Mouse (Mus musculus) forebrain, postnatal 0 days (tissue): ENCODE data around the gene Zmynd10. TPM values are rescaled to one million over a fixed set of nuclear protein-coding genes. Genes with fewer than 3 reads are reported as not detected.

Source experiments
- ATAC-seq: fragments of 200-750 bp; cut with Nextera tagmentation; 2 replicates; pipeline ENCODE4 v1.8.0; 2017; ENCODE audit warnings: mild to moderate bottlenecking, moderate library complexity
- DNase-seq: peaks from one replicate; pipeline ENCODE4 v3.0.0-alpha.2; 2015
- H3K27ac ChIP-seq: fragments of 300-500 bp; sonication (generic); 2 replicates; pipeline ENCODE4 v1.5.1; 2014; ENCODE audit warnings: low read depth, mild to moderate bottlenecking, antibody characterized with exemption, low read length, moderate library complexity, mixed read lengths
- H3K27me3 ChIP-seq: fragments of 300-500 bp; sonication (generic); 2 replicates; pipeline ENCODE4 v1.6.1; 2014; ENCODE audit warnings: mild to moderate bottlenecking, low read length, mixed read lengths; ENCODE audit not compliant: insufficient read depth
- H3K36me3 ChIP-seq: fragments of 300-500 bp; sonication (generic); 2 replicates; pipeline ENCODE4 v1.6.1; 2014; ENCODE audit warnings: mild to moderate bottlenecking, moderate library complexity; ENCODE audit not compliant: insufficient read depth
- H3K4me1 ChIP-seq: fragments of 300-500 bp; sonication (generic); 2 replicates; pipeline ENCODE4 v1.6.1; 2014; ENCODE audit warnings: antibody characterized with exemption; ENCODE audit not compliant: insufficient read depth
- H3K4me2 ChIP-seq: fragments of 300-500 bp; sonication (generic); 2 replicates; pipeline ENCODE4 v1.6.1; 2014; ENCODE audit warnings: low read depth, mild to moderate bottlenecking, moderate library complexity
- H3K4me3 ChIP-seq: fragments of 300-500 bp; sonication (generic); 2 replicates; pipeline ENCODE4 v1.5.1; 2014; ENCODE audit warnings: low read depth, low read length, mixed read lengths
- H3K9ac ChIP-seq: fragments of 300-500 bp; sonication (generic); 2 replicates; pipeline ENCODE4 v1.6.1; 2014; ENCODE audit warnings: mild to moderate bottlenecking
- H3K9me3 ChIP-seq: fragments of 300-500 bp; sonication (generic); 2 replicates; pipeline ENCODE4 v1.6.1; 2016; ENCODE audit warnings: low read length
- CTCF ChIP-seq: sonication (generic); IDR thresholded peaks from 2 replicates; pipeline ENCODE4 v1.5.1; 2016; ENCODE audit warnings: antibody characterized with exemption, control low read depth, low read depth
- WGBS: fragments of 180-500 bp; shearing (Covaris S2); extraction: QIAGEN DNeasy Blood & Tissue Kit; methylation state at CpG from one replicate; pipeline ENCODE4 v1.1.7; 2014; 5-methylcytosine and 5-hydroxymethylcytosine counted together
- polyA plus RNA-seq: library from polyadenylated mRNA; unstranded; fragments of >200 nt; fragmentation: Nextera tagmentation; extraction: Ambion mirVana; gene quantifications from 2 replicates; pipeline ENCODE4 v1.2.1, GENCODE M21; 2015
- total RNA-seq: library from RNA; depleted of rRNA; stranded (reverse); fragments of >200 nt; gene quantifications from 2 replicates; pipeline ENCODE4 v1.2.3, GENCODE M21; 2014

Zmynd10 gene
- total and polyA plus RNA-seq, 2 experiments from 2014 or later, result 7.0 to 11.6 TPM

DNA sequence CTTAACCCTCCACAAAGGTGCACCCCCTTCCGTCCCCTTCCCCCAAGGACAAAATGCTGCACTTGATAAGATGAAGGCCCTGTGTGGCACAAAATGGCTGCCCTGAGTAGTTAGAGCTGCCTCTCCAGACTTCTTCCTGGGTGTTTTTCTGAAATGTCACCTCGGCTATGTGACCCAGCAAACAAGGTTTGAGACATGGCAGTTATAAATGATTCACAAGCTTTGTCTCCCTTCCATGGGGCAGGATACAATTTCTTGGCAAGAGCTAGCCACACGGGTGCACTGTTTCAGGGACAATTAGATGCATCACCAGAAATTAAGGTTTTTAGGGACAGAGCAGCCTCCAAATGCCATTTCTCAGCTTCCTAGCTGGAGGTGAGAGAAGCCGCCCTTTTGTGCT, 6.7 kb upstream of the Zmynd10 start:
- no peak for TF ChIP-seq CTCF
- peaks cover 34% of the 10 kb centered on the region for H3K4me1 ChIP-seq
- WGBS, result 76% methylated on average over 4 of the region's 4 CpGs
- H3K9me3 ChIP-seq, result no peaks in the 10 kb centered on the region
- DNase-seq (no peak), ATAC-seq (no peak)
- H3K36me3 ChIP-seq, result peaks cover 46% of the 10 kb centered on the region
- no peaks in the 10 kb centered on the region for H3K27me3 ChIP-seq
- H3K27ac ChIP-seq, result no peak overlapping the region
- no peak overlapping the region for H3K4me3 ChIP-seq
- no peak overlapping the region for H3K4me2 ChIP-seq
- H3K9ac ChIP-seq, result no peak overlapping the region

DNA sequence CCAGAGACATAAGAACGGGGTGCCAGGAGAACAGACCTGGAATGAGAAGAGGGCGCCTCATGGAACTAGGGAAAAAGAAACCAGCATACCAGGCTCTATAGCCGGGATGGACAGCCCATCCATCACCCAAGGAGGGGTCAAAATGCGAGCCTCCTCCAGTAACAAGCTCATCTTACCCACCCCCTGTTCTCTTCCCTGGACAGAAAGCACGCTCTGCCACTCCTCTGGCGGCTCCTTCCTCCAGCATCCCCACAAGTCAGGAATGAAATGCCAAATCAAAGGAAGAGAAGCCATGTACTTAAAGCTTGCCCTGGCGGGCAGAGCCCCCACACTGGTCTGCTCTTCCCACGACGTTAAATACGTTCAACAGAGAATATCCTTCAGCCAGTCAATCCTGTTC, 6.1 kb upstream of the Zmynd10 start:
- Histone ChIP-seq H3K4me1 (peaks cover 28% of the 10 kb centered on the region), H3K27ac (peak overlapping the region; percentile 30; the same call in 1 of the 2 replicates), H3K9ac (peak overlapping the region; percentile 62), H3K4me3 (peak overlapping the region; percentile 65), H3K9me3 (no peaks in the 10 kb centered on the region), H3K27me3 (no peaks in the 10 kb centered on the region), H3K36me3 (peaks cover 46% of the 10 kb centered on the region), H3K4me2 (peak overlapping the region; percentile 68)
- 45% methylated on average over 10 of the region's 10 CpGs for WGBS
- DNase-seq (no peak), ATAC-seq (no peak)
- TF ChIP-seq CTCF, result no peak

DNA sequence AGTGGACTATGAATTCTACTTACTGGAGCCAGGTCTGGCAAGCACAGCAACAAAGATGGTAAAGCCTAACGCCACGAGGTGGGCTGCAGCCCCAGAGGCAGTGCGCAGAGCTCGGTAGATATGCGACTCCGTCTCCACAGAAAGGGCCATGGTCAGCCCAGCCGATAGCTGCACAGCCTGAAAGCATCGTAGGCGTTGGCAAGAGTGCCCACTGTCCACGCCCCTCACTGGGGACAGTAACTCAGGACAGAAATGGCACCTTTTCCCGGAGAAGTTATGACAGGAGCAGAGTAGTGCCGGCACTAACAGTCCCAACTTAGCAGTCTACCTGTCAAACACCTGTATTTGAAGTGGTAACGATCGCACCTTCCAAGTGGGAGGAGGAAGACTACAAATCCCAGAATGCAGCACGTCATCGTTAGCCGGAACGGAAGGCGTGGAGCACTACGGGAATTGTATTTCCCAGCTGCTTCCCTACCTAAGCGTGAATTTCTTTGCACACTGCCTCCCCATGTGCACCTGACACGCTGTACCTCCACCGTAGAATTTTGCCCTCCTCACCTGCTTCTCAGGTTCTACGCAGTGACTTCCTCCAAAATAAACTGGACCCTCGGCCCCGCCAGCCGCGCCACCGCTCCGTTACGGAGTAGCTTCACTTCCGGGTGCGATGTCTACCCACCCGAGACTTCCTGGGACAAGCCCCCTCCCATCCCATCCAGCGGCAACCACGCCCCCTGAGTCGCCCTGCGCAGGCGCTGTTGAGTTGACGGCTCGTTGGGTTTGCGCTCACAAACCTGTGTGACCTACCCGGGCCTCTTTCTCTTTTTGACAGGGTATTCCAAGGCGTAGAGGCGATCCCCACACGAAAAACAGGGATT, 5.4 kb upstream of the Zmynd10 start, which contains the start of the genes Cyb561d2 and Nprl2:
Gene Cyb561d2, minus strand, starts transcription at position 720 of the 878 bp plus-strand sequence.
Gene Nprl2, plus strand, starts transcription at position 753 of the 878 bp plus-strand sequence.
- ATAC-seq (peak; percentile 94), DNase-seq (peak; percentile 96)
- Histone ChIP-seq H3K27ac (peak within 1 kb of the TSS; percentile 54), H3K27me3 (no peaks in the 10 kb centered on the region), H3K9ac (peak within 1 kb of the TSS; percentile 62), H3K4me1 (peaks cover 23% of the 10 kb centered on the region), H3K4me2 (peak within 1 kb of the TSS; percentile 68), H3K9me3 (no peaks in the 10 kb centered on the region), H3K36me3 (peaks cover 46% of the 10 kb centered on the region), H3K4me3 (peak within 1 kb of the TSS; percentile 65)
- 1% methylated on average over 46 of the region's 46 CpGs for WGBS
- no peak; the same call in 1 of the 2 replicates for TF ChIP-seq CTCF

DNA sequence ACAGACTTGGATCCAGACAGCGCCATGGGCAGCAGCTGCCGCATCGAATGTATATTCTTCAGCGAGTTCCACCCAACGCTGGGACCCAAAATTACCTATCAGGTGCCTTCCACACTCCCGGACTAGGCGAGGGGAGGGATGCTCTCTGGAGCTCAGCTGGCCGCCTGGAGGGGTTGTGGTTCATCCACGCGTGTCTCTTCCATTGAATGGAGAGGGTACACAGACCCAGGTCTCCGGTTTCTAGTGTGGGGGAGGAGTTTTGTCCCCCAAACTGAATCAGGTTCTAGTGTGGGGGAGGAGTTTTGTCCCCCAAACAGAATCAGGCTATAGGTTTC, 4.8 kb upstream of the Zmynd10 start:
- TF ChIP-seq CTCF, result no peak
- Histone ChIP-seq H3K4me3 (peak overlapping the region; percentile 65), H3K36me3 (peaks cover 45% of the 10 kb centered on the region), H3K4me2 (peak overlapping the region; percentile 68), H3K9ac (peak overlapping the region; percentile 62), H3K9me3 (no peaks in the 10 kb centered on the region), H3K4me1 (peaks cover 22% of the 10 kb centered on the region; the same call in 1 of the 2 replicates), H3K27me3 (no peaks in the 10 kb centered on the region), H3K27ac (peak overlapping the region; percentile 54; the same call in 1 of the 2 replicates)
- ATAC-seq (no peak), DNase-seq (no peak)
- under 1% methylated on average over 11 of the region's 11 CpGs for WGBS

DNA sequence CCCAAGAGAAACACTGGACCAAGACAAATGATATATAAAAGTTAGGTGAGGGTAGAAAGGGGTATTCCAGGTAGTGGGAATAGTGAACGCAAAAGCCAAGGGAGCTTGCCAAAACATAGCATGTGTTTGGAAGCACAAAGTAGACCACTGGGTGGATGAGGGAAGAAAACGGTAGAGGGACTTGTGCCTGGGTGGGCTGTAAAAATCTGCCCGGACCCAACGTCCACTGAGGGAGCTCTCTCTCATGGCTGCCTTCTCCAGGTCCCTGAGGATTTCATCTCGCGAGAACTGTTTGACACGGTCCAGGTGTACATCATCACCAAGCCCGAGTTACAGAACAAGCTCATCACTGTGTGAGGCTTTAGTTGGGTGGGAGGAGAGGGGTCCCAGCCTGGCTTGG, 4.4 kb upstream of the Zmynd10 start:
- Histone ChIP-seq H3K27ac (no peak overlapping the region), H3K36me3 (peaks cover 42% of the 10 kb centered on the region), H3K9me3 (no peaks in the 10 kb centered on the region), H3K4me2 (peak overlapping the region; percentile 68), H3K4me1 (peaks cover 20% of the 10 kb centered on the region; the same call in 1 of the 2 replicates), H3K4me3 (peak overlapping the region; percentile 65), H3K27me3 (no peaks in the 10 kb centered on the region), H3K9ac (peak overlapping the region; percentile 62; the same call in 1 of the 2 replicates)
- no peak for ATAC-seq
- WGBS, result 60% methylated on average over 8 of the region's 8 CpGs
- DNase-seq, result no peak
- no peak for TF ChIP-seq CTCF

DNA sequence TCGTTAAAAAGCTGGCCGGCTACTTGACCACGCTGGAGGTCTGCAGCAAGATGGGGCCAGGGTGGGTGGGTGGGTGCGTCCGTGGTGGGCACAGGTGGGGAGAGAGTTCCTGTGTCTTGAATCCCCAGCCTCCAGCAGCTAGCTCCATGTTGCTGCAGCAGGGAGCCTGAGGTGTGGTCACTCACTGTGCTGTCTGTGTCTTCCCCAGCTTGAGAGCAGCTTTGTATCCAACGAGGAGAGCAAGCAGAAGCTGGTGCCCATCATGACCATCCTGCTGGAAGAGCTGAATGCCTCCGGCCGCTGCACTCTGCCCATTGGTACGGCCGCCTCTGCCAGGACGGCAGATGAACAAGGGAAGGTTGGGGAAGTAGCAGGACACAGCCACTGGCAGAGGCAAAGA, 3.8 kb upstream of the Zmynd10 start:
- TF ChIP-seq CTCF, result no peak
- H3K4me3 ChIP-seq, result no peak overlapping the region
- WGBS, result 89% methylated on average over 11 of the region's 11 CpGs
- DNase-seq (no peak), ATAC-seq (no peak)
- no peaks in the 10 kb centered on the region for H3K9me3 ChIP-seq
- no peak overlapping the region for H3K4me2 ChIP-seq
- peaks cover 20% of the 10 kb centered on the region; the same call in 1 of the 2 replicates for H3K4me1 ChIP-seq
- no peak overlapping the region for H3K27ac ChIP-seq
- peaks cover 36% of the 10 kb centered on the region for H3K36me3 ChIP-seq
- H3K9ac ChIP-seq, result no peak overlapping the region
- no peaks in the 10 kb centered on the region for H3K27me3 ChIP-seq

DNA sequence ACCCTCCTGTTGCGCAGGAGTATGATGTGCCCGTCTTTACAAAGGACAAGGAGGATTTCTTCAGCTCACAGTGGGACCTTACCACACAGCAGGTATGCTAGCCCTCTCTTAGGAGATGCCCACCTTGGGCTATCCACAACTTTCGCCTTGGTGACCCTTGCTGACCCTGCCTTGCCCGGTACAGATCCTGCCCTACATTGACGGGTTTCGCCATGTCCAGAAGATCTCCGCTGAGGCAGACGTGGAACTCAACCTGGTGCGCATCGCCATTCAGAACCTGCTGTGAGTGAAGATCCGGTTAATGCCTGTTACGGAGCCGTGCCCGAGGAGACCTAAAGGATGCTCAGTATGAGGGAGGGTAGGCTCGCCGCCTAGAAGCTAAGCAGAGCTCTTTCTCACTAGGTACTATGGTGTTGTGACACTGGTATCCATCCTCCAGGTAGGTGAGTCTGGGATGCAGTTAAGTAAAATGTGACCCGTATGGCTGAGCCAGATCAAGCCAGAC, 2.9 kb upstream of the Zmynd10 start:
- no peak for ATAC-seq
- Histone ChIP-seq H3K4me1 (peaks cover 20% of the 10 kb centered on the region; the same call in 1 of the 2 replicates), H3K9ac (no peak overlapping the region), H3K27me3 (no peaks in the 10 kb centered on the region), H3K27ac (no peak overlapping the region), H3K36me3 (peaks cover 27% of the 10 kb centered on the region), H3K4me2 (no peak overlapping the region), H3K9me3 (no peaks in the 10 kb centered on the region), H3K4me3 (no peak overlapping the region)
- TF ChIP-seq CTCF, result no peak
- WGBS, result 95% methylated on average over 17 of the region's 17 CpGs
- DNase-seq, result no peak
